Mouse (Mus musculus) NIH3T3 (cell line): ENCODE measurements around the gene Evi5.
A peak's percentile ranks its signal among the peaks of the same experiment; 100 is the strongest.

Source experiments
- DNase-seq: peaks from one replicate; pipeline ENCODE4 v3.0.0-alpha.2; 2012; ENCODE audit warnings: low read depth

Gene Evi5

GRCm38 (mm10) chr5:107869701-107870100 is 5.2 kb downstream of the Evi5 start:
- DNase-seq, result no peak

- DNase-seq, result peak; percentile 96
Observed at GRCm38 (mm10) chr5:107868905-107869424, 5.9 kb downstream of the Evi5 start.

GRCm38 (mm10) chr5:107867970-107868904 is 6.7 kb downstream of the Evi5 start:
- DNase-seq, result peak; percentile 73

GRCm38 (mm10) chr5:107866127-107867126 is 8.5 kb downstream of the Evi5 start:
- DNase-seq, result no peak

GRCm38 (mm10) chr5:107863971-107864370 is 10.9 kb downstream of the Evi5 start:
- no peak for DNase-seq

GRCm38 (mm10) chr5:107858963-107859362 is 15.9 kb downstream of the Evi5 start:
- DNase-seq, result no peak

- no peak for DNase-seq
Observed at GRCm38 (mm10) chr5:107855546-107855945, 19.4 kb downstream of the Evi5 start.

GRCm38 (mm10) chr5:107854556-107854955 is 20.4 kb downstream of the Evi5 start:
- no peak for DNase-seq

GRCm38 (mm10) chr5:107853807-107854206 is 21.1 kb downstream of the Evi5 start:
- DNase-seq, result no peak

- DNase-seq, result no peak
Observed at GRCm38 (mm10) chr5:107848964-107849363, 25.9 kb downstream of the Evi5 start.

GRCm38 (mm10) chr5:107847817-107848216 is 27.1 kb downstream of the Evi5 start:
- DNase-seq, result no peak

GRCm38 (mm10) chr5:107847349-107847748 is 27.6 kb downstream of the Evi5 start:
- peak; percentile 54 for DNase-seq

GRCm38 (mm10) chr5:107840549-107841238 is 34.2 kb downstream of the Evi5 start:
- no peak for DNase-seq

GRCm38 (mm10) chr5:107838891-107839644 is 35.8 kb downstream of the Evi5 start:
- DNase-seq, result peak; percentile 41

- no peak for DNase-seq
Observed at GRCm38 (mm10) chr5:107834287-107834686, 40.6 kb downstream of the Evi5 start.

- peak; percentile 17 for DNase-seq
Observed at GRCm38 (mm10) chr5:107831351-107831750, 43.6 kb downstream of the Evi5 start.

- no peak for DNase-seq
Observed at GRCm38 (mm10) chr5:107829998-107830560, 44.8 kb downstream of the Evi5 start, which contains the start of gene Ube2d2b. Ube2d2b (plus strand) TSS chr5:107830099.

- no peak for DNase-seq
Observed at GRCm38 (mm10) chr5:107822521-107822920, 52.4 kb downstream of the Evi5 start.

GRCm38 (mm10) chr5:107814651-107815050 is 60.3 kb downstream of the Evi5 start:
- DNase-seq, result no peak

- no peak for DNase-seq
Observed at GRCm38 (mm10) chr5:107807496-107807895, 67.4 kb downstream of the Evi5 start.
